Mouse (Mus musculus) intestine, postnatal 0 days (tissue): ENCODE data around the gene Klhl24. TPM values are rescaled to one million over a fixed set of nuclear protein-coding genes. Genes with fewer than 3 reads are reported as not detected.
A peak's percentile ranks its signal among the peaks of the same experiment; 100 is the strongest.

Source experiments
- ATAC-seq: fragments of 200-750 bp; cut with Nextera tagmentation; 2 replicates; pipeline ENCODE4 v1.8.0; 2017; ENCODE audit warnings: mild to moderate bottlenecking, moderate TSS enrichment, moderate library complexity
- H3K27ac ChIP-seq: fragments of 300-500 bp; sonication (generic); 2 replicates; pipeline ENCODE4 v1.5.1; 2014; ENCODE audit warnings: mild to moderate bottlenecking, low read depth, low read length, moderate library complexity
- H3K27me3 ChIP-seq: fragments of 300-500 bp; sonication (generic); replicated peaks from 2 replicates; pipeline ENCODE4 v1.6.1; 2014; ENCODE audit warnings: low read length, mixed read lengths; ENCODE audit not compliant: control insufficient read depth, insufficient read depth
- H3K36me3 ChIP-seq: fragments of 300-500 bp; sonication (generic); 2 replicates; pipeline ENCODE4 v1.6.1; 2014; ENCODE audit warnings: mild to moderate bottlenecking, moderate library complexity; ENCODE audit not compliant: control insufficient read depth, insufficient read depth
- H3K4me1 ChIP-seq: fragments of 300-500 bp; sonication (generic); replicated peaks from 2 replicates; pipeline ENCODE4 v1.6.1; 2014; ENCODE audit warnings: antibody characterized with exemption, low read length, mixed read lengths; ENCODE audit not compliant: control insufficient read depth, insufficient read depth
- H3K4me2 ChIP-seq: fragments of 300-500 bp; sonication (generic); replicated peaks from 2 replicates; pipeline ENCODE4 v1.6.1; 2014; ENCODE audit warnings: low read depth, mild to moderate bottlenecking, moderate library complexity
- H3K4me3 ChIP-seq: fragments of 300-500 bp; sonication (generic); 2 replicates; pipeline ENCODE4 v1.5.1; 2014; ENCODE audit warnings: low read depth, low read length
- H3K9ac ChIP-seq: fragments of 300-500 bp; sonication (generic); 2 replicates; pipeline ENCODE4 v1.6.1; 2014; ENCODE audit warnings: mild to moderate bottlenecking, low read depth, low read length
- H3K9me3 ChIP-seq: fragments of 300-500 bp; sonication (generic); 2 replicates; pipeline ENCODE4 v1.6.1; 2016; ENCODE audit warnings: mixed run types; ENCODE audit not compliant: control insufficient read depth
- CTCF ChIP-seq: sonication (generic); IDR thresholded peaks from 2 replicates; pipeline ENCODE4 v1.5.1; 2016; ENCODE audit warnings: low read depth, mild to moderate bottlenecking, control low read depth, antibody characterized with exemption, moderate library complexity
- WGBS: fragments of 180-500 bp; shearing (Covaris S2); extraction: QIAGEN DNeasy Blood & Tissue Kit; methylation state at CpG from one replicate; pipeline ENCODE4 v1.1.7; 2014; 5-methylcytosine and 5-hydroxymethylcytosine counted together
- polyA plus RNA-seq: library from polyadenylated mRNA; unstranded; fragments of >200 nt; fragmentation: Nextera tagmentation; extraction: Ambion mirVana; gene quantifications from 2 replicates; pipeline ENCODE4 v1.2.1, GENCODE M21; 2015

The Klhl24 gene
- polyA plus RNA-seq, result 14.1 and 15.3 TPM in 2 replicates

DNA sequence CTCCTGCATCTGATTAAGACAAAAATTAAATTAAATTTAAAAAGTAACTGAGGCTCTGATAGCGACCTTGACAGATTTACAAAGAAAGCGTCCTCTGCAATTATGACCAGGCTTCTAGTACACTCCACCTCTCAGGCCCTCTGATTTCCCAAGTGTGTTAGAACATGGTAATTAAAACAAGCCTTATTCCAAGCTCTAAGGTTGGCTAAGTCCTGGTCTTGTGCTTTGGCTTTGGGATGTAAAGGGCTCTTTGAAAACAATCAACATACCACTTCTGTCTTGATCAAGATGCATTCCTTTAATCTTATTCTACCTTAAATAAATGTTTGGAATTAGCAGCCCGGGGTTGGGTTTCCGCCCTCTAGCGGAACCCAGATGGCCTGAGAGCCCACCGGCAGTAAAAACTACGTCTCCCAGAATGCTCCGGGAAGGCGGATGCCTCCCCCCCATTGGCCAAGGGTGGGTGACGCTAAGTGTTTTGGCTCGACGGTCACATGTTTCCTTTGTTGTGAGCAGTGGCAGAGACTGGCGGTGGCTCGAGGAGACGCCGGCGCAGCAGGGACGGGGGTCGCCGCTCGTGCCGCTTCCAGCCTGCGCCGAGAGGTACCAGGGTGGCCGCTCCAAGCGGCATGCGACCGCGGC lies at the start of gene Klhl24:
TSS of gene Klhl24 (plus strand) at position 474 of the 642 bp plus-strand sequence.
- WGBS, result under 1% methylated on average over 29 of the region's 29 CpGs

DNA sequence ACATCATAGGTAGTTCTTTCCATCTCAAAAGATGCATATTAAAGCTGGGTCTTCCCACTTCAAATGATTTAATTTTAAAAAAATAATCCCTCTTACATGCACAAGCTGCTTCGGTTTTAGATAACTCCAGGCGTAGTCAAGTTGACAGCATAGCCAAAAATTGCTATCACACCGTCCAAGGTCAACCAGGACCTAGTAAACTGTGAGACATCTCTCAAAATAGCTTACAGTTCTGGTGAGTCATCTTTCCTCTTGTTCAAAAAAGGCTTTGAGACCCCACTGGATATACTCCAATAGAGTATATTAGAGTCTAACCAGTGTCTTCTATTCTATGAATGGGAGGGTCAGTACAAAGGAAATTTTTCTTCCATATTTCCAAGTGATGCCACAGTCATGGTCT lies 44.7 kb upstream of the Klhl24 start:
- Histone ChIP-seq H3K4me2 (no peak overlapping the region), H3K27me3 (no peaks in the 10 kb centered on the region), H3K27ac (no peak overlapping the region), H3K4me3 (no peak overlapping the region), H3K9ac (no peak overlapping the region), H3K36me3 (no peaks in the 10 kb centered on the region), H3K4me1 (no peaks in the 10 kb centered on the region), H3K9me3 (no peaks in the 10 kb centered on the region)
- TF ChIP-seq CTCF, result no peak
- ATAC-seq, result no peak
- WGBS, result 90% methylated on average over 3 of the region's 3 CpGs

More for the DNA sequence above, at the start of gene Klhl24:
- Histone ChIP-seq H3K27ac (peak within 1 kb of the TSS; percentile 99), H3K4me3 (peak within 1 kb of the TSS; percentile 99), H3K4me1 (no peaks in the 10 kb centered on the region), H3K27me3 (no peaks in the 10 kb centered on the region), H3K36me3 (no peaks in the 10 kb centered on the region), H3K4me2 (peak within 1 kb of the TSS; percentile 73), H3K9ac (peak within 1 kb of the TSS; percentile 98), H3K9me3 (no peaks in the 10 kb centered on the region)
- ATAC-seq, result peak; percentile 96
- TF ChIP-seq CTCF, result peak; percentile 81

DNA sequence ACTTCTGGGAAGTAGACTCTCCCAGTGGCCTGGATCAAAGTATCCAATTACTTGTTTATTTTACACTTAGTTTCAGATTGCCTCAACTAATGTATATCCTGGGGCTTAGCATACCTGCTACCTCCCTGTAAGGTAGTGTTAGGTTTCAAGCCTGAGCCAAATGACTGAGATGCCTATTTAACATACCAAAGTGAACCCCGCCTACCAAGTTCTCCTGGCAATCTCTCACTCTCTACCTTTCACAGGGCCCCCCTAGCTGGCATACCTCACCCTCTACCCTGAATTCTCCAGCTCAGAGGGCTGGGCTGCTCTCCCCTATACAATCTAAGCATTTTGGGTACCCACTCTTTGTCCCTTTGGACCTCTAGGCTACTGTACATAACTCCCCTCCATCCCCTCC lies 24.6 kb upstream of the Klhl24 start:
- WGBS, result 60% methylated on average over 1 of the region's 1 CpGs
- no peak for ATAC-seq
- no peak overlapping the region for H3K9ac ChIP-seq
- H3K27ac ChIP-seq, result no peak overlapping the region
- no peak overlapping the region for H3K4me2 ChIP-seq
- H3K9me3 ChIP-seq, result no peaks in the 10 kb centered on the region
- no peaks in the 10 kb centered on the region for H3K27me3 ChIP-seq
- H3K36me3 ChIP-seq, result no peaks in the 10 kb centered on the region
- TF ChIP-seq CTCF, result no peak
- H3K4me3 ChIP-seq, result no peak overlapping the region
- no peaks in the 10 kb centered on the region for H3K4me1 ChIP-seq

DNA sequence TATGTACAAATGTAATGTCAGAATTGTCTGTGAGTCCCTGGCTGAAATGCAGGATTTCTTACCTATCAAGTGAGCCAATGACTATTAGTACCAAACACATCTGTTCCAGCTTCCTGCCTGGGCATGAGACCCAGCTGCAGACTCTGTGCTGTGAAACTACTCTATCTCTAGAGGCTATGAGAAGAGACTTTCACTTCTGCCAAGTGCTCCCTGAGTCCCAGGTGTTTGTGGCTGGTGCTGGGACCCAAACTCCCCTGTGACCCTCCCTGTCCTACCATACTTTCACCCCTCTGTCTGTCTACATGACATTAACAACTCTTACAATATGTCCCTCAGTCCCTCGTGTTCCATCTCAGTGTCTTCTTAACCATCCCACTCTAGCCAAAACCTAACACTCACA lies 20.7 kb upstream of the Klhl24 start:
- Histone ChIP-seq H3K9ac (no peak overlapping the region), H3K9me3 (no peaks in the 10 kb centered on the region), H3K36me3 (no peaks in the 10 kb centered on the region), H3K4me2 (no peak overlapping the region), H3K27me3 (no peaks in the 10 kb centered on the region), H3K4me1 (no peaks in the 10 kb centered on the region), H3K4me3 (no peak overlapping the region), H3K27ac (no peak overlapping the region)
- no peak for TF ChIP-seq CTCF
- ATAC-seq, result no peak
- WGBS, result 84% methylated on average over 1 of the region's 1 CpGs

DNA sequence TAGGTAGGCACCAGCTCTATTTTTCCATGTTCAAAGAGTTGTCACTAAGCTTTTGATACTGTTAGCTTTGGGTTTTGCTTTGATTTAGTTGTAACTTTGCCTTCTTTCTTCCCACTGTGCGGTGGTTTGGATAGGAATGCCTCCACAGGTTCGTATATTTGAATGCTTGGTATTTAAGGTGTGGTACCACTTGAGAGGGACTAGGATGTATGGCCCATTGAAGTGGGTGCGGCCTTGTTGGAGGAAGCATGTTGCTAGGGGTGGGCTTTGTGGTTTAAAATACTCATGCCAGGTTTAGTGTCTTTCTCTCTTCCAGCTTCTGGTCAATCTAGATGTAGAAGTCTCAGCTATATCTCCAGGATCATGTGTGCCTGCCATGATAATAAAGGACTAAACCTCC lies 17.1 kb upstream of the Klhl24 start:
- no peak for TF ChIP-seq CTCF
- H3K4me1 ChIP-seq, result no peaks in the 10 kb centered on the region

DNA sequence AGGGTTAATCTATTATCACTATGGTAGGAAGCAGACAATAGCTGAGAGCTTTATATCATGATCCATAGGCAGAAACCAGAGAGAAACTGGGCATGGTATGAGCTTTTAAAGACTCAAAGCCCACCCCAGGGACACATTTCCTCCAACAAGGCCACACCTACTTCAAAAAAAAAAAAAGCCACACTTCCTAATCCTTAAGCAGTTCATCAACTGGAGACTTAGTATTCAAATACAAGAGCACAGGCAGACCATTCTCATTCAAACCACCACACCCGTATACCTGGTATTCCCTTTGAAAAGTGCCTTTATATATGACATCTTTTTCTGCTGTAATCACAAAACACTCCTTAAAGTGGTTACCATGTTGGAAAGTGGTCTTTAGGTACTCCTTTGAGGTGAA lies 12.7 kb upstream of the Klhl24 start:
- H3K27me3 ChIP-seq, result no peaks in the 10 kb centered on the region
- no peaks in the 10 kb centered on the region for H3K36me3 ChIP-seq
- H3K27ac ChIP-seq, result no peak overlapping the region
- H3K4me3 ChIP-seq, result no peak overlapping the region
- 94% methylated on average over 1 of the region's 1 CpGs for WGBS
- H3K4me1 ChIP-seq, result no peaks in the 10 kb centered on the region
- H3K9ac ChIP-seq, result no peak overlapping the region
- no peak overlapping the region for H3K4me2 ChIP-seq
- no peak for TF ChIP-seq CTCF
- H3K9me3 ChIP-seq, result no peaks in the 10 kb centered on the region
- ATAC-seq, result no peak

More for the DNA sequence above, 17.1 kb upstream of the Klhl24 start:
- no peak overlapping the region for H3K9ac ChIP-seq
- no peak overlapping the region for H3K4me2 ChIP-seq
- H3K27ac ChIP-seq, result no peak overlapping the region
- no peaks in the 10 kb centered on the region for H3K9me3 ChIP-seq
- H3K36me3 ChIP-seq, result no peaks in the 10 kb centered on the region
- 89% methylated on average over 3 of the region's 3 CpGs for WGBS
- H3K4me3 ChIP-seq, result no peak overlapping the region
- no peaks in the 10 kb centered on the region for H3K27me3 ChIP-seq
- ATAC-seq, result no peak
